Mouse (Mus musculus) C2C12 (cell line): ENCODE measurements around the gene Hoxb6.

Experiments used
- CTCF ChIP-seq: IDR thresholded peaks from one replicate; pipeline ENCODE4 v1.5.1; 2011; ENCODE audit not compliant: control insufficient read depth, insufficient read depth, insufficient read length
- FOSL1 ChIP-seq: IDR thresholded peaks from one replicate; pipeline ENCODE4 v1.8.0; 2011; ENCODE audit warnings: mild to moderate bottlenecking, low read length; ENCODE audit not compliant: poor library complexity, insufficient read depth, severe bottlenecking
- MAX ChIP-seq: IDR thresholded peaks from one replicate; pipeline ENCODE4 v1.6.1; 2011; ENCODE audit warnings: mild to moderate bottlenecking, control low read depth

DNA sequence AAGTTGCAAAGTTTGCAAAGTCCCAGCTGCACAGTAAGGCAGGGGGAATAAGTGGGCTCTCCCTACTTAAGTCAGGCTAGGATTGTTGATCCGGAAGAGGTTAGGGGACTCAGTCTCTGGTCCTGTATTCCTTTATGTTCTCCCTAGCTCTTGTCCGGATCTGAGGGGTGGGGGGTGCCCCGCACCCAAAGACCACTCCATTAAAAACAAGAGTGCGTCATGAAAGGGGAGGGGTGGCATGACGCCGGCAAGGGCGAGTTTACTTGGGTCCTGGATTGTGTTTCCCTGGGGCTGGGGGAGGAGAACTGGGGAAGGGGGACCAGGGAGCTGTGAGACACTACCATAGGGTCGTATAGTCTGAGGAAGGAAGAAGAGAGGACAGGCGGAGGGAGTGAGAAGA, 7.5 kb downstream of the Hoxb6 start:
- TF ChIP-seq MAX: no peak
- TF ChIP-seq CTCF: no peak
- no peak for TF ChIP-seq FOSL1
